Mouse (Mus musculus) spleen, adult 12 weeks (tissue): ENCODE measurements around the gene Cntnap5a.

Source experiments
- DNase-seq: peaks from one replicate; pipeline ENCODE4 v3.0.0; 2022; ENCODE audit warnings: low spot score

Cntnap5a gene

DNA sequence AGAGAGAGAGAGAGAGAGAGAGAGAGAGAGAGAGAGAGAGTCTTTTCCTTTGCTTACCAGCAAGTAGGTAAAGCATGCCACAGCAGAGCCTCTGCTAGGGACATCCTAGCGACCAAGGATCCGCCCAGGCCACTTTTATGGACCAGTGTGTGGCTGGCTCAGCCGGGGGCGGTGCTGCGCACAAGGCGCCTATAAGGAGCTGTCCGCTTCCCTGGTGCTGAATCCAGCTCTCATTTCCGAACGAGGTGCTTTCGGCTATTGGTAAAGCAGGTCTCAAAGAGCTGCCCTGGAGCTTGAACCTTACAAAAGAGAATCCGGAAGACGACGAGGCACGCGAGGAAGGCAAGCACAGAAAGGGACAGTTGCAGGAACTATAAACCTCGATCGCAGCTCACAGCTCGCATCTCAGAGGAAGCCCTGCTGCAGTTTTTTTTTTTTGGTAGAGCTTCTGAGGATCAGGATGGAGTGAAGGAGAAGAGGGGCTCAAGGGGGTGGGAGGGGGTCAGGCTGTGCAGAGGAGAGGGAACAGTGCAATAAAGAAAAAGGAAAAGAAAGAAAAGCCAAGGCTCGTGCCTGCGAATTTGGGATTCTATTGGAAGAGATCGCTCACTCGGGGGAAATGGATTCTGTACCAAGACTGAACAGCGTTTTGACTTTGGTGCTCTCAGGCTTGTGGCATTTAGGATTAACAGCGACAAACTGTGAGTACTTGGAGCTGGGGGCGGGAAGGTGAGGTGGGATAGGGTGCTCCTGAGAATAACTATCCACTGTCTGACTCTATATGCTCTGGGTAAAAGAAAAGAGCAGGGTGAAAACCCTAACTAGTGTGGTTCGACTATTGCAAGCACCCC, at the start of gene Cntnap5a:
TSS of gene Cntnap5a (plus strand) at position 239 of the 851 bp plus-strand sequence.
- DNase-seq = no peak

DNA sequence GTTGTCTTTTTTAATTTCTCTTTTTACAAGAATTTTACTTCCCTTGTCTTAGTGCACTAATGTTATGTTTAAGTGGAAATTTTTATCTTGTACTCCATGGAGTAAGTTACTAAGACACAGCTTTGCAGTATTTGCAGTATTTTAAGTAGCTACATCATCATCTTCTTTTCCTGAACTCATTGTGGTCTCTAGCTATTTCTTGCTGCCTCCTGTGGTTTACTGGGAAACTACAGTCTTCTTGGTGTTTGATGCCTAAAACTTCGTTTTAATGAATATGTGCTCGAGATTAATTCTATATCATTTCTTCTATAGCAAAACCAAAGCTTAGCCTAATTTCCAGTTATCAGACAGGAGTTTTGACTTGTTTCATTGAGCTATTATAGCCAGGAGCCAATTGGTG, 37.6 kb upstream of the Cntnap5a start:
- DNase-seq = no peak

DNA sequence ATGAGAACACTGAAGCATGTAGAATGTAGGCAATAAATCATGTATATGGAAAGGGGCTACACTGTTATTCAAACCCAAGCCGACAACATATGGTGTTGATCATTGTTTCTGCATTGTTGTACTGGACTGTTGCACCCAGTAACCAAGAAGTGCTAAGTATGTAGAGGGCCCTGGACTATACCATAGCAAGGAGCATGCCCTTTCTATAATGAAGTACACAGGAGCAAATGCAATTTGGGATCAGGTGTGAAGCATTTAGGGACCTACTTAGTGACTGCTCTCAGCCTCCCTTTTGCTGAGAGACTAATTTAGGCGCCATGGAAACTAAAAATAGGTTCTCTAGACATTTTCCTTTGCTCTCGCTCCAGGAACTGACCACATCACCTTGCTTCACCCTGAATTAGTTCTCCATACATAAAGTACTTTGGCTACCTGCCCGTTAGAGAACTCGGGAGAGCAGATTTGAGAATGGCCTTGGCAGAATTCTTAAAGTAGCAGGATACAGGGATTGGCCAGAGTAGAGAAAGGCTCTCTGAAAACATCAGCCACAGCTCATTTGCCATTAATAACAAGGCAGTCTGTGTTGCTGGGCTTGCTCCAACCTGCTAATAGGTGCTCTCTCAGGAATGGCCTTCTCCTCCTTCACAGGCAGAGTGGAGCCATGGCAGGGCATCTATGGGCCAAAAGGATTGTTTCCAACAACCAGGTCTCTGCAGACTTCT, 26.1 kb upstream of the Cntnap5a start:
- DNase-seq = no peak

DNA sequence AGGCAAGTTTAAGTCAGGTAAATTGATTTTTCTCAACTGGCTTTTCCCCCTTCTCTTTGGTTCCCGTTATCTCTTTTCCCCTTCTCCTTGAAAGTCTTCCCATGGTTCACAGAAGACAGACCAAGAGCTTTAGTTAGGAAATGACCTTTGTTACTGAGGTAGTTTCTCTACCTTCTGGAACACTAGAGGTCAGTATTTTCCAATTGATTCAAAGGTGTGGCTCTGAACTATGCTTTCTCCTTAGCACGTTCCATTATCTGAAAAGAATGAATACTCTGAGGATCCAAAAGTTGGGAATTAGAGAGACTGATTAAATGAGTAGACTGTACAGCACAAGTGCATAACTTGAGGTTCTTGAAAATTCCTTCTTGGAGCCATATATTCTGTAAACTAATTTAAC, 1.9 kb downstream of the Cntnap5a start:
- no peak for DNase-seq

DNA sequence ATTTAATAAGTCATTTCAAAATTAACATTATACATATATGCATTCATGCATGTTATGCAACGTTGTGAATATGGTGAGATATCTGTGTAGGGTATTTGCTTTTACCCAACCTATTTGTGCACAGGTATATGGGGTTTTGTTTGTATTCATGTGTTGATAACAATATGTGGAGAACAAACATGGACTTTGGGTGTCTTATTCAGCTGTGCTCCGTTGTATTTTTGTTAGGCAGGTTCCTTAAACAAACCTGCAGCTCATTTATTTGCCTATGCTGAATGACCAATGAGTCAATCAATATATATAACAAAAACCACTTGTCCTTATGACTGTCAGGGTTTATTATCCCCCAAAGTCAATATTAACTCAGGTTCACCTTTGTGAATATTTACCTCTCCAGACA, 15.2 kb downstream of the Cntnap5a start:
- DNase-seq = no peak

DNA sequence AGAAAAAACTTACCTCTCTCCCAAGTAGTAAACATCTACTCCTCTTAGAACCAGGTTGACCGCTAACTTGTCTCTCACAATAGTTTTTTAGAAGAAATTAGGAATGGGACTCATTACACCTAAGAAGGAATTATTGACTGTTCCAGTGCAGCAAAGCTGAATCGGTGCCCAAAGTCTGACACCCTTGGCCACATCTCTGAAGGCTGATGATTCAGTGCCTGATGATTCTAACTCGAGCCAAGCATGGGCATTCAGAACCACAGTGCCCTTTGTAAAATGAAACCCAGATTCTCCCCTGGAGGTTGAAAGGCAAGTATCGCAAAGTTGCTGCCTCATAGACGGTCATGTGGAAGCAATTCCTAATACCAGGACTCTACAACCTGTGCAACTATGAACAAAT, 58.0 kb downstream of the Cntnap5a start:
- no peak for DNase-seq

DNA sequence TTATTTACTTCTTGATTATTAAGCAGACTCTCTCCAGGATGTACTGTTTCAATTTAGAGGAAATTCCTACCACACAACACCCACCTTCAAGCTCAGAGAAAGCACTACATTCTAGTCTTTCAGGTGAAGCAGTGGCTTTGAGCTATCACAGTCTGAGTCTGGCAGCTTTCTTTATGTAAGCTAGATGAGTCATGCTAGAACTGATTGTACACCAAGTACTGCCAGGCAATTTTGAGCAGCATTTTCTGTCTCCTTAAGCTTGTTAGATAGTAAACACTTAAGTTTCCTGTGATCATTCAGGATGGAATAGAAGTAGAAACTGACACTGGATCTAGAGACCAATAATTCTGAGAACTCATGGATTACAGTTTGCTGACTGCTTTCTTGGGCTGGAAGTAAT, 61.0 kb downstream of the Cntnap5a start:
- DNase-seq = no peak

DNA sequence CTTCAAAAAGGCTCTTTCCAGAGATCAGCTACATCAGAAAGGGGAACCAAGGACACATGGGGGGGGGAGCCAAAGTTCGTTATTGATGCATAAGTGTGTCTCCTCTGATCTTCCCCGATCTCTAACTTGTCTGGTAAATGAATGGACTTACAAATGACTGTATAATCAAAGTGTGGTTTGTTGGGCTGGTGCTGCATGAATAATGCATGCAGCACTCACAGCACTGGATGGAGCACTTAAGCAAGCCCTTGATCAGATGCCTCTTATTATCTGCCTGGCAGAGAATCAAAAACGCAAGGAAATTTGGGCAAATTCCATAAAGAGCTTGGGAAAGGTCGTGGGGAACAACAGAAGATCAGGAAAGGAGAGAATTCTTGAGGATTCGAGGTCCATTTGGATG, 100.2 kb downstream of the Cntnap5a start:
- DNase-seq = no peak

DNA sequence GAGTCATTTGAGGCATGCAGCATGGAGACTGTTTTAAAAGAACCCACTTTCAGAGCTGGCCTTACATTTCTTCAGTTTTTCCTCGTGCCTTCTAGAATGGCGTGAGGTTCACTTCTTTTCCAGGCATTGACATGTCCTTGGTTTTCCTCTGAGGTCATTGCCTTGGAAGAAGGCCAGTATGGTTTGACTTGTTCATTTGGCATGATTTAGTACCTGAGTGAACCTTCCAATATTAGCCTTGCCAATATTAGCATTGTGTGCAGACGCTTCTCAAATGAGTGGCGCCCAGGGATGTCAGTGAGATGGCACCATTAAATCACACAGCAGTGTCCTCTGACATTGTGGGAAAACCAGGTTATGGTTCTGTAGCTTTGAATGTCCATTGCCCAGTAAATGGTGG, 158.0 kb downstream of the Cntnap5a start:
- DNase-seq = no peak

DNA sequence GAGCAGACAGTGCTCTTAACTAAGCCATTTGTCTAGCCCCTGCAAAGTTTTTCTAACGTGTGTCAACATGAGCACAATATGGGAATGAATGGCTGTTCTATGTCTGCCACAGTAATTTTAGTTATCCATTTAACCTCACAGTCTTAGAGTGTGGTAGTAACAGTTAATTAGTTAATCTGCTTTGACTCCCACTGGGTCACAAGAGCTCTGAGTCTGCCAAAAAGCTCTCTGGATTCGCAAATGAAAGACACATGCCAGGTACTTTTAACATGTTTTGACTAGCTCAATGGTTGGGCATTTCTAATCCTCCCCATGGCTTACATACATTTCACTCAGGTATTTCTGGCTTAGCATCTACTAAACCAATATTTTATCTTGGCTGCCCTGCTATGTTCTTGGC, 163.0 kb downstream of the Cntnap5a start:
- DNase-seq = no peak

DNA sequence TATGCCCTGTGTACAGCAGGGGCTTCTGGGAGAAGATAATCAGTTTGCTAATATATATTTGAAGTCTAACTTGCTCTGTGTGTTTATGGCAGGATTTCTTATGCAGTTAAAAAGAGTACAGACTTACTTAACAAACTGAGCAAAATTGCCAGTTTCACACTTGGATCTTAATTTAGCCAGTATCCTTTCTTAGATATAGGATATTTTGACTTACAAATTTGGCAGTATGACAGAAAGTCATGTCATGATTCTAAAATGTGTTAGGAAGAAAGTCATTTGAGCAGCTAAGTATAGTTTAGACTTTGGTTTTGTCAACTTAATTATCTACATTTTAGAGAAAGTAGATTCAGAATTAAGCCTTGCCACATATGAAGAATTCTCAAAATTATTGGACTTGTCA, 167.7 kb downstream of the Cntnap5a start:
- no peak for DNase-seq

DNA sequence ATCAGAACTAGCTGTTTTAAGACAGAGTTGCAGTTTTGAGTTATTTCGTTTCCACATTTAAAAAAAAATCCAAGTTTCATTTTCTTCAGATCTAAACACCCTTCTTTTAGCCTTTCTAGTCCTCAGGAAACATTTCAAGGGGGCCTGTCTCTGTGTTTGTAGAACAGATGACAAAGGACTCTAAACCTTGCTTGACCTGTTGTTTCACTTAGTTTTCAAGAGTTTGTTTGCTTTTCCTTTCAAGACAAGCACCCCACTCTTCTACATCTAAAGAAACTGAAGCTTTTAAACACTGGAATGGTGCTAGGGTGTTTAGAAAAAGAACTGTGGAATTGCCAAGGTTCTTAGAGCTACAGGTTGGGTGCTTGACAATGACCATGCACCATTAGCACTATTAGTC, 233.8 kb downstream of the Cntnap5a start:
- DNase-seq = no peak

DNA sequence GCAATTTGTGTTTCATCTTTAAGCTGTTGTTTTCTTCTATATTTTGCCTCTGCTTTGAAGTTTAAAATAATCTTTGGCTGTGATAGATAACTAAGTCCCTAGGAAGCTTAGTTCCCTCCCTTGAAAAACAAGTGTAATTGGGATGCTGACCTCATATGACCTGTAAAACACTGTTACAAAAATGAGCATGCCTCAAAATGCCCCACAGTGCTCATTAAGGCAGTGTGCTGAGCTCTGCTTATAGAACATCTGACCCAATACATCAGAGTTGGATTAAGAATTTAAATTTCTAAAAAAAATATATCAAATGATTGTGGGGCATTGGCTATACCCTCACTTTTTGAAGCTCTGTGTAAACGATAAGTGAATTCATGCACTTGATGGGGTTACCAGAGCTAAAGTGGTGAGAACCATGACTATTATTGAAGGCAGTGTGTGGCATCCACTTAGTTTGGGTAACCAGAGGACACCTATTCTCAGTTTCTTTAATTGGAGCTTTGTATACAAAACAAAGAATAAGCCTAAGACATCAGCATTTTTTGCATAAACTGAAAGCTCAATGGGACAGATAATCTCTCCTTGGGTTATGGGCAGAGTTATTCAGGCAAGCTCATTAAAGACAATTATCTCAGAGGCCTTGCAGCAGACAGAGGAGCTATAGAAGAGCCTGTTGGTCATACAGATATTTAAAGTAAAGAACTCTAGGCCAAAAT, 241.6 kb downstream of the Cntnap5a start:
- DNase-seq = no peak

DNA sequence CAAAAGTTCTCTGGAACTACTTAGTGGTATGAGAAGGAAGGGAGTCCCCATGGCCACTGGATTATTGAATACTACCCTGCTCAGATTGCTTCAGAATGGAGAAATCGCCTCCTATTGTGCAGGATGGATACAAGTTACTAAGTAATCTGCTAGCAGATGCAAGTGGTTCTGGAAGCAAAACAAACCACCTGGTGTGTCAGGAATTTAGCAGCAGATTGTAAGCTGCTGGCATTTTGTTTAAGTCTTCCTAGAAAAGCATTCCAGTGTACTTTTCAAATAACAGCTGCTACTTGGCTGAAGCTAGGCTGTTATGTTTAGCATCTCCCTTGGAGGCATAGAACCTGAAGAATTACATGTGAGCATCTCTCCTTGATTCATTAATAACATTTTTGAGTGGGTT, 247.5 kb downstream of the Cntnap5a start:
- no peak for DNase-seq

DNA sequence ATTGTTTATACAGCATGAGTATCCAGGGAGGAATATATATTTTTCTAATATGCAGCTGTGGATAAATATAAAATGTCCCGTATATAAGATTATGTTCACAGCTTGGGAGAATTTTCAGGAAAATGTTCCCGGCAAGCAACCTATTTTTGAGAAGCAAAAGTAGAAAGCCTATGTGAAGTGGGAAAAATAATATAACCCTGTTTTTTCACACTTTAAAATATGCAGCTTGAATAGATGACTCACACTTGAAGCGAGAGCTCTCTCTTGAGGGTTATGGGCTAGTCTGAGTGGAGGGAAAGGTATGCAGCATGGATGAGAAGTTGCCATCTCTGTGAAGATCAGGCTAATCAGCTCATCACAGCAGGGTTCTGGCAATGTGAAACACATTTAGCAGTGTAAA, 261.3 kb downstream of the Cntnap5a start:
- no peak for DNase-seq

DNA sequence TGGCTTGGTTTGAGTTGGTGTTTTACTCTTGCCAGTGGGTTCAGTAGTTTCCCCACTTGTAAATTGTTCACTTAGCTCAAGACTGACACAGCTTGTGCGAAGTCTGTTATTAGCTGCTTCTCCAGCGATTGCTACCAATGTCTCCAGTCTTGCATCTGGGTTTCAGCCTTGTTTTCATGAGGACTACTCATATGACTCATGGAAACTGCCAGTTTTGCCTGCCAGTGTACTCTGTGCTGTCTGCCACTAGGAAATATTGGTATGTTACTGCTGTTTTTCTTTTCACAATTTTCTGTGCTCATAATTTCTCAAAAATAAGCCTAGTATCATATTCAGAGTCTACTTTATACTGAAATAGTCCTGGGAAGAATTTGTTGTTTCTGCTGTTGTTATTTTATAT, 272.0 kb downstream of the Cntnap5a start:
- DNase-seq = no peak

DNA sequence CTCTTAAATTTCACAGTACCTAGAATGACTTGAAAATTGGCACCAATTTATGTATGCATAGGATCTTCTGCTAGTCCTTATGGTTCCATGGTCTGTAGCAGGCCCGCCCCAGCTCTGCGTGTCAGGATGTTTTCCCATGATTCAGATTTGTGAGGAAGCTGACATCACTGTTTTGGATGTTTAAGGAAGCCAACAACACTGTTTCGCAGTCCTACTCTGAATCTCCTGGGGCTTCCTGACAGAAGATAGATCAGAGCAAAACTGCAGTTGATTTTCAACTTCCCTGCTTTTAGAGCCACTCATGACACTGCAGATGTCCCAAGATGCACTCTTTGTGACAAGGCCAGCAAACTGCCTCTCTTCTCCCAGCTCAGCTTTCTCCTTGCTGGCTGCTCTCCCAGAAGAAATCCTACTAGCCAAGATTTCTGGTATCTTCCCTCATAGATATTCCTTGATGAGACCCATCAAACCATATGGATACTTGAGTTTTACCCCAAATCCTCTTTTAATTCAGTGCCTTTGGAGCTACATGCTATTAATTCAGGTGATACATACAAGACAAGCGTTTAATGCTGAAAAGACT, 280.5 kb downstream of the Cntnap5a start:
- no peak for DNase-seq

DNA sequence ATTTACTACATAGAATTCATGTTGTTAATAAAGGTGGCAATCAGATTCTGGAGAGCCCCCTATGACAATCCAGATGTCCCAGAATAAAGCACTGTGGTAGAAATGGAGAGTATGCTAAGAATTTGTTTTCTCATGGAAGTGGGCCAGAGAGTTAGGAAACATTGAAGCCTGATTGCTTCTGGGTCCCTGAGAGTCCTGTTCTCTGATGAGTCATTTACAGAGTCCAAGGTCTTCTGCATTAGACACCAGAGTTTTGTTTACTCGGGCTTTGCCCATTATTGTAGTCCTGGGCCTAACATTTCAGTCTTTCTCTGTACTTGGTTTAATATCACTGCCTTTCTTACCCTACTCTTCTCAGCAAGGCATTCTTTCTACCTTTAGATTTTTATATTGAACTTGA, 305.6 kb downstream of the Cntnap5a start:
- DNase-seq = no peak

DNA sequence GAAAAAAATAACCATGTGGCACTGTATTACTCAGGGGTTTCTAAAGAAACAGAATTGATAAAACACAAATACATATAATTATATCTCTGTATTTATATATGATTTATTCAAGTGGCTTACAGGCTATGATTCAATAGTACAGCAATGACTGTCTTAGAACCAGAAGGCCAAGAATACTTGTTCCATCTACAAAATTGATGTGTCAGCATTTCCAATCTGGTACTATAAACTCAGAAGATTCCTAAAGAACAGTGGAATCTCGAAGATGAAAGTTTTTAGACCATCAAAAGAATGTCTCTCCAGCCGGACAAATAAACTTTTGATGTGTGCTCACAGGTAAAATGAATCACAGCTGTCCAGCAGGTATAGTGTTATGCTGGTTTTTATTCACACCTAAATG, 331.2 kb downstream of the Cntnap5a start:
- no peak for DNase-seq

DNA sequence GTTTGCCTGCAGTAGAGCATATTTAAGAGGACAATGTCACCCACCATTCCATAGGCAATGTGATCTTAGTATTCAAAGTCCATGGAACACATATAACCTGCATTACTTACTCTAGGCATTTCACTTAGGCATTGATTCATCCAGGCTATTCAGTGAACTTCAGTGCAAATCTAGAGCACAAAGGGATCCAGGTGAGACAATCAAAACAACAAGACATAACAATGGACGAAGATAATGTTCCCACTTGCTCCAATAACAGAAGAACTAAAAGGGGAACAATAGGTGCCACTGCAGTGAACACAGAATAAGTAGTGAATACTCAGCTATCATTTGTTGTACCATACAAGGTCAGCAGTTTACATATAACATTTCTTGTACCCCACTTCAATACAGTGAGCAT, 345.1 kb downstream of the Cntnap5a start:
- no peak for DNase-seq

DNA sequence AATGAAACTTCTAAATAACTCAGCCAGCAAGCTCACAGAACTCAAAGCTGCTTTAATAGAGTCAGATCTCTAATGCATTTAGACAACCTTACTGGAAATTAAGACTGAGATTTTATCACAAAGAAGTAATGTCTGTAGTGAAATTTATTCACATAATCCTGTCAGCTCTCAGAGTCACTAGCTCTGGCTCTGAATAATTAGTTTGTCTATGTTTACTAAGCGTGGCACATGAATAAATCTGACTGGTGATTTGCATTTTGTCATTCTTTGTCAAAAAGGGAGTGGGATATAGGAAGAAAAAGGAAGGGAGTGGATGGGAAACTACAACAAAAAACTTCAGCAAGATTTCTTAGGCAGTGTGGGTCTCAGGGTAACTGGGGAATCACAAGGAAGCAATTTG, 351.3 kb downstream of the Cntnap5a start:
- DNase-seq = no peak

DNA sequence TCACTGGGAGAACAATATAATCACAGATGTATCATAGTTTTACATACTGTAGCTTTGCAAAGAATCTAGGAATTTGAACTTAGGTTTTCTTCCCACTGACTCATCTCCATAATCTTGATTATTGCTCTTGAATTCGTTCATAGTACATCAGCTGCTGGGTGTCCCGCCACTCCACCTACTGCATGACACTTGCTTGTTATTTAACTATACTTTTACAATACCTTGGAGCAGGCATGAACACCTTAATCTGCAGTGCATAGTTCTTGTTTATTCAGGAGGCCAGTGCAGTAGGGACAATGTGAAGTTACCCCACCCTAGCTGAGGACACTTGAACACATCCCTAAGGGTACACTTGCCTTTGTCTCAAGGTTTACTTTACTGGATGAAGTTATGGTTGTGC, 352.3 kb downstream of the Cntnap5a start:
- DNase-seq = no peak

DNA sequence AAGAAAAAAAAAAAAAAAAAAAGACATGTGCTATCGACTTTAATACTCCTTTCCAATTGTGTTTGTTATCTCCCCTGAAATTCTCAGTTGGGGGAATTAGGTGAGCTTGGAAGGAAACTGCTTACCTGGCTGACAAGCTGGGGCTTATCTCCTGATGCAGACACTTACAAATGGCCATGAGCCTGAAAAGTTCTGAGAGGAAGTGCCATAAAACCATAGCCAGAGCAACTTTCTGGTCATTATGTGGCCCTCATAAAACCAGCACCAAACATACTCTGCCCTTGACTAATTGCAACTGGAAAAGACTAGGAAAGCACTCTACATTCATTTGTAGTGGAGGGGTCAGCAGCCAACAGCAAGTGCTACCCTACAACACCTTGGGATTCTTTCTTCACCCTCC, 359.5 kb downstream of the Cntnap5a start:
- no peak for DNase-seq
